Mouse (Mus musculus): ENCODE results near the gene Lin28a.
A peak's percentile ranks its signal among the peaks of the same experiment; 100 is the strongest.
"Not testable (repeated sequence)": the region's sequence is repeated elsewhere in the genome, so short reads cannot be mapped to it uniquely, and the experiment has no call there.

Lin28a gene

GRCm38 (mm10) chr4:134018038-134018778 is 433 bp downstream of the Lin28a start:
- DNase-seq, result no peak

GRCm38 (mm10) chr4:134017201-134017865 is 1.3 kb downstream of the Lin28a start:
- DNase-seq, result no peak

- no peak for DNase-seq
Observed at GRCm38 (mm10) chr4:134016767-134017166, 1.9 kb downstream of the Lin28a start.

- no peak for DNase-seq
Observed at GRCm38 (mm10) chr4:134016208-134016607, 2.4 kb downstream of the Lin28a start.

GRCm38 (mm10) chr4:134012858-134013528 is 5.6 kb downstream of the Lin28a start:
- no peak for DNase-seq

GRCm38 (mm10) chr4:134011450-134012414 is 6.9 kb downstream of the Lin28a start:
- DNase-seq, result no peak

GRCm38 (mm10) chr4:134009709-134010108 is 8.9 kb downstream of the Lin28a start:
- no peak for DNase-seq

- no peak for DNase-seq
Observed at GRCm38 (mm10) chr4:134006845-134007244, 11.8 kb downstream of the Lin28a start.

- DNase-seq, result no peak
Observed at GRCm38 (mm10) chr4:134005581-134006358, 12.9 kb downstream of the Lin28a start.

- DNase-seq, result no peak
Observed at GRCm38 (mm10) chr4:134002903-134003302, 15.7 kb downstream of the Lin28a start.

GRCm38 (mm10) chr4:134002246-134002645 is 16.4 kb downstream of the Lin28a start:
- no peak for DNase-seq

- no peak for DNase-seq
Observed at GRCm38 (mm10) chr4:134001710-134002109, 16.9 kb downstream of the Lin28a start.

- DNase-seq, result peak; percentile 96
Observed at GRCm38 (mm10) chr4:134000466-134001438, 17.9 kb downstream of the Lin28a start, which contains the start of gene Dhdds. Gene Dhdds (minus strand): TSS chr4:134000918.

- DNase-seq, result peak; percentile 18
Observed at GRCm38 (mm10) chr4:133994697-133995096, 23.9 kb downstream of the Lin28a start.

GRCm38 (mm10) chr4:133991087-133991660 is 27.5 kb downstream of the Lin28a start:
- peak; percentile 55 for DNase-seq

GRCm38 (mm10) chr4:133990035-133990434 is 28.6 kb downstream of the Lin28a start:
- DNase-seq, result no peak

GRCm38 (mm10) chr4:133988289-133988688 is 30.4 kb downstream of the Lin28a start:
- not testable (repeated sequence) for DNase-seq

GRCm38 (mm10) chr4:133982936-133983335 is 35.7 kb downstream of the Lin28a start:
- no peak for DNase-seq

- no peak for DNase-seq
Observed at GRCm38 (mm10) chr4:133980496-133980895, 38.1 kb downstream of the Lin28a start.
